Mouse (Mus musculus) cerebellum, postnatal 14 days (tissue): Measurements from ENCODE around the gene Faf1.

ENCODE experiments used
- DNase-seq, 2 experiments: peaks; one replicate each; pipeline ENCODE4 v3.0.0; 2021; ENCODE audit warnings: mixed read lengths in 2 of 2

Gene Faf1

GRCm38 (mm10) chr4:109792331-109792730, 115.9 kb downstream of the Faf1 start:
- DNase-seq: no peak

GRCm38 (mm10) chr4:109793072-109793471, 116.7 kb downstream of the Faf1 start:
- no peak for DNase-seq

GRCm38 (mm10) chr4:109797511-109798182, 121.3 kb downstream of the Faf1 start:
- peak in 1 of 2 experiments; percentile 2 for DNase-seq

DNA sequence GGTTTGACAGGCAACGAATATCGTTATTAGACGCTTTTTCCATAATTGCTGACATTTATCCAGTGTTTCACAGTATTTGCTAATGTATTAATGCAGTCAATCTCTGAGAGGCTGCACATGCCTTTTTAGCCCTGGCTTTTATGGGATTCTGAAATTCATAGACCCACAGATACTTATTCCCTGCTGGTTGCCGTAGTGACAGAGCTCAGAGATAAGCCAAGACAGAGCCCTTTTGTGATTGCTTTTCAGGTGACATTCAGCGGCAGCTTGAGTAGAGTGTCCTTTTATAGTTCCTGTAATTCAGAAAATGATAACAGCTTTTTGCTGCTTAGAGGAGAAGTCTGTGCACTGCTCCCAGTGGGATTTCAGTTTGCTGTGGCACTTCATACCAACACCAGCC, 130.0 kb downstream of the Faf1 start:
- DNase-seq: no peak

GRCm38 (mm10) chr4:109815161-109815560, 138.8 kb downstream of the Faf1 start:
- no peak for DNase-seq

- peak in 1 of 2 experiments; percentile 17 for DNase-seq
These were observed 139.2 kb downstream of the Faf1 start for GRCm38 (mm10) chr4:109815592-109815991.

- no peak for DNase-seq
These were observed 143.1 kb downstream of the Faf1 start for GRCm38 (mm10) chr4:109819455-109819854.

DNA sequence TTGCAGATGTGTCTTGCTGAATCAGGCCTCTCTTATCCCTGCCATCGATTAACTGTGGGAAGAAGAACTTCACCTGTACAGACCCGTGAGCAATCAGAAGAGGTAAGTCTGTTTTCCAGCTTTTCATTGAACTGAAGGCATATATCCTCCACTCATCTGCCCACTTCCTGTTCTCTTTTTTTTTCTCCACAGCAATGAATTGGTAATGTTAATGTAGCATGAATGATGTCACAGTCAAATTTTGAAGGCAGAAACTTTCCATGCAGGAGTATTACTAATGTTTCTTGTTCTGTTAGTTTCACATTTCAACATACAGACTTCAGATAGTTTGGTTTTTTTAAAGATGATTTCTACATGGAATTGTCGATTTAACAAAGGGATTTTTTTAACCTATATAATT, 153.4 kb downstream of the Faf1 start:
- no peak for DNase-seq

GRCm38 (mm10) chr4:109857851-109858250, 181.5 kb downstream of the Faf1 start:
- DNase-seq: no peak

DNA sequence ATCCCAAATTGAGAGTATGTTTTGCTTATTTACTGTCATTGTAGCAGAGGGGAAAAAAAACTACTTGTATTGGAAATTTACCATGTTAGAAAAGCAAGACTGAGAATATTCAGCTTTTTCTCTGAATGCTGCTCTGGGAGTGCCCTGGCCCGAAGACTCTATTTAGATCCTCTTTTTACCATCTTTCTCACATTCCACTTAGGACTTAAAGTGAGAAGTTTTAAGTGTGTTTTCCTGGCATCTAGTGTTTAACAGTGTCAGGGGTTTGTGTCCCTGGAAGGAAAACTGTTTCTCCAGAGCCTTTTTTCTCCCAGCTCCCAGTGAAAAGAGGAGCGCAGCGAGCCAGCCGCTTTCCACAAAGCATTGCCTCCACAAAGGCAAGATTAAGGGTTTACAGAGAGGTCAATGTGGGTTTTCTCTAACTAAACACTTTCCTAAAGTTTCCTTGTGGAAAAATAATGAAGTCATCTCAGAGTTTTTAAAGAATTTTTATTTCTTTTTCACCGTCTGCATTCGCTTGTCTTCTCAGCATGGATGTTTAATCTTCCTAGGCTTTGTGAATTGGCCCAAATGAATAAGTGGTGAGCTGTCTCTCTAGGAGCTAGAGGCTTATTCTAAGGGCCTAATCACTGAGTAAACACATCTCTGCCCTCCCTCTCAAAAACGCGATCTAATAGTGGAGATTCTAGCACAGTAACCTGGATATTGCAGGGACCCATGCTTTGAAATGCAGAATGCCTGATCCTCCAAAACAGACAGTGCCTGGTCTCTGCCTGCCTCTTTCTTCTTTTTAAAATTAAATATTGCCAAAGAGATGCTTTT, 182.4 kb downstream of the Faf1 start:
- DNase-seq: no peak

DNA sequence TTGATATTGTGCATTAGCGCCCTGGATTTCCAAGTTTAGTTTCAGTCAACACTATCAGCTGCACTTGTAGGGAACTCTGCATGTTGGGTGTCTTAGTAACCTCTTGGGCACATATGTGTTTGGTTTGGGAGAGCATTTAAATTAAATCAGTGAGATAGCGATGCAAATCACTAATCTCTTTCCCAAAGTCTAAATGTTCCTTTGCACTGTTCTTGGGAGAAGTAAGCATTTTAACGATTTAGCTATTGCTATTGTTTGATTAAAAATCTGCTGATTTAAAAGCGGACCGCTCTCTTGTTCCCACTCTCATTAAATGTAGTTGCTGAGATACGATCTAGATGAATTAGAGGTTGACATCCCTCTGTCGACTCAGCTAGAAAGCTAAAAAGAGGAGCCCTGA, 183.0 kb downstream of the Faf1 start:
- no peak for DNase-seq

- DNase-seq: no peak
These were observed 183.9 kb downstream of the Faf1 start for GRCm38 (mm10) chr4:109860256-109860655.

- DNase-seq: no peak
These were observed 185.9 kb downstream of the Faf1 start for GRCm38 (mm10) chr4:109862271-109862670.

- DNase-seq: no peak
These were observed 186.6 kb downstream of the Faf1 start for GRCm38 (mm10) chr4:109863021-109863420.

DNA sequence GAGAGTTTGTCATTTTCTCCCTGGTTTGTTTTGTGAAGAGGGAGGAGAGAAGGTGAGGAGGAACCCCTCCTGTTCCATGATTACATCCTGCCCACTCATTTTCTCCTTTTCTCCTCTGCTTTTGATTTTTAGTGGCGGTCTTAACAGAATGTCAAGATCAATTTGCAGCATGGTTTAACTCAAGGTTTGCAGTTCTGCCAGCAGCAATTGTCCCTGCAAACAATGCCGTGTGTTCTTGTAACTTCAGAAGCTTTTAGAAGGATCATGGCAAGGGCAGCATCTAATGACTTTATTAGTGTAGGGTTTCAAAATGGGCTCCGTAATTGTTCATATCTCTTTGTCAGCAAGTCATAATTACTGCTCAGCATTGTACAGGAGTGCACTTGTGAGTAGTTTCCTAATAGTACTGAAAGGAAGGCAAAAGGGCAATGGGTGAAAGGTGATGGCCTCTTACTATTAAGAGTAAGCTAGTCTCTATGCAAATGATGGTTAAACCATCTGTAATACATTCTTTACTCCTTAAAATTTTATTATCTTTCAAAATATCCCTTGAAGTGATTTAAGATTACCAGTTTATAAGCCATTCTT, 192.6 kb downstream of the Faf1 start:
- no peak for DNase-seq

- DNase-seq: no peak
These were observed 207.9 kb downstream of the Faf1 start for GRCm38 (mm10) chr4:109884333-109884732.

DNA sequence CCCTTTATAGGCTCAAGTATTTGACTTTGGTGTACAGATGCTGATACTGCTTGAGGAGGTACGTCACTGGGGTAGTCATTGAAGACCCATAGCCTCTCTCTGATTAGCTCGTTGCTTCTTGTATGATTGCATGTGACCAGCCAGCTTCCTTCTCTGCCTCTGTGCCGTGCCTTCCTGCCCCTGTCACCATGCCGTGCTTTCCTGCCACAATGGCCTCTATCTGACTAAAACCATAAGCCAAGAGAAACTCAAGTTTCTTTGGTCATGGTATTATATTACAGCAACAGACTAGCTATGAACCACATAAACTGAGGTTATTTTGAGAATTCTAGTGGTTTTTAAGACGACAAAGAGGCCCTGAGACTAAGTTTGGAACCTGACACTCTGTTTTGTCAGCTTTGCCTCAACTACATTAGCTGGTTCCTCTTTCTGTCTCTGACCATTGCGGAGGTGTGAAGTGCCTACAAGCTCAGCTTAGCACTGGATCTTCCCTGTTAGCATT, 211.5 kb downstream of the Faf1 start:
- DNase-seq: no peak

DNA sequence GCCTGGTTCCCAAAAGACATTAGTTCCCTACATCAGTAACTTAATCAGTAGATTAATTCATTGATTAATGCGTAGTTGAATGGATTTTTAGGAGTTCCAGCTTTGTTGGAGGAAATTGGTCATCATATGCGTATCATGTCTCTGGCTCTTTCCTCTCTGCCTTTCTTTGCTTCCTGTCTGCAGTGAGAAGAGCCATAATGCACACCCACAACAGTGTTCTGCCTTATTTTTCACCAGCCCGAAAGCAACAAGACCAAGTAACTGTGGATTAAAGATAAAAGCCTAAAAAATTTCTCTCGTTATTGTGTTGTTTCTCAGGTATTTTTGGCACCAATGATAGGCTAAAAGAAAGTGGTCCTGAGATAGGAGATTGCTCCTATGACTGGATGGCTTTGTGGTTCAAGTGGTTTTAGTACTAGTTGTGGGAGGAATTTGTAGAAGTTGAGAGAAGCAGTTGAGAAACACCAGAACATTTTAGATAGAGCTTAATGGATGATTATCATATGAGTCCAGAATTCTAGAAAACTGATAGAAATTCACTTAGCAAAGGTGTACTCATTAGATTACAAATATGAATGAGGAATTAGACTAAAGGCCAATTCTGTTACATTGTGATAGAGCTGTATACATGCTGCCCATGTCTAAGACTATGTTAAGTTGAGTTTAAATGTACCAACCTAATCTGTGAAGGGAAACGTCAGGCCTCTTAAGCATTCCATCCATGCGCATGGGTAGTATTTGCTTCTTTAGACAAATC, 221.6 kb downstream of the Faf1 start:
- DNase-seq: no peak

DNA sequence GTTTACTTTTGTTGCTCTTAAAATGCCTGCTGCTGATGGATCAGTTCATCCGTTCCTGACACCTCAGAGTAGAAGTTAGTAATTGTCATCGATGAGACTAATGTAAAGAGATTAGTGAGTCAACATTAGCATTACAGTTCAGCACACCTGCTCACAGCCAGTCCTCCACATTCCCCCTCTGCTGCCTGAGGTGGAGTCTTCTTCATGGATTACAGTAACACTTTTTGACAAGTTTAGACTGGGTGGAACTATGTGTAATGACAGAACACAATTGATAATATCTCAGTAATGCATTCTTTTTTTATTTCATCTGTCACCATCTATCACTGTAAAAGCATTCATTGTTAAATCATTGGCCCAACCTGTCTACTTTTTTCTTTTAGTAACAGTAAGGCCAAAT, 224.7 kb downstream of the Faf1 start:
- DNase-seq: no peak

- DNase-seq: no peak
These were observed 228.1 kb downstream of the Faf1 start for GRCm38 (mm10) chr4:109904487-109904886.

- no peak for DNase-seq
These were observed 252.7 kb downstream of the Faf1 start for GRCm38 (mm10) chr4:109929058-109929457.

GRCm38 (mm10) chr4:109930445-109930844, 254.1 kb downstream of the Faf1 start:
- DNase-seq: peak in 1 of 2 experiments; percentile 5

DNA sequence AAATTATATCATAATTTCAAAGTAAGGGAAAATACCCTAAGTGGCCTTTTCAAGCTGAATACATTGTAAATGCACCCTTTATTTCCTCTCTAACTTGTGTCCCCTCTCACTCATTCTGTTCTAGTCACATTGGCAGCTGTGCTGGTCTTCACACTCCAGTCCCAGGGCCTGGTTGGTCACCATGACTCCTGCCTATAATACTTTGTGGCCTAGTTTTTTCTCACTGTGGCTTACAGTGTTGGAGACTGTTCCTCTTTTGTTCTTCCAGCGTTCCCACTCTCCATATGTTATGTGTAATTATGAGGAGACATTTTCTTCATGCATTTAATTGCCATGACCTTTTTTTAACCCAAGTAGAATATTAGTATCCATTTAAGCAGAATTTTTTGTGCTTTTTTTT, 254.5 kb downstream of the Faf1 start:
- no peak for DNase-seq
